In genomic region chr7:25267301-25267750, GRCm38 (mm10) we compare ENCODE assay signal across 8 mouse cellular contexts. TPM values are rescaled to one million over a fixed set of nuclear protein-coding genes. Genes with fewer than 3 reads are reported as not detected.
DNase-seq lines count a peak whose midpoint lies in the region; ATAC-seq and TF ChIP-seq lines count a peak whose summit lies in the region.

TSS of gene Cic (plus strand) at chr7:25267704.

- DNase-seq in WW6 (ENCODE audit: low read depth, low spot score): peak; percentile 96
- DNase-seq in cerebellum, postnatal 14 days: peak; percentile 99
- DNase-seq in frontal cortex, postnatal 14 days (ENCODE audit: low spot score in 2 of 2): peak; percentile 99
- DNase-seq in layer of hippocampus, postnatal 10 days (ENCODE audit: low spot score in 2 of 2): peak; percentile 98
- DNase-seq in lung, postnatal 0 days (ENCODE audit: low spot score): peak; percentile 100
- DNase-seq in retina, embryonic 14.5 days (ENCODE audit: low spot score): peak; percentile 100
- DNase-seq in thymus, postnatal 4 days: peak; percentile 96

- peak; percentile 89 for ATAC-seq in hindbrain, embryonic 12.5 days (ENCODE audit: low FRiP score)
- ATAC-seq in lung, postnatal 0 days: peak; percentile 87

- peak within 1 kb of the TSS; percentile 62 for H3K9ac ChIP-seq in hindbrain, embryonic 12.5 days
- peak within 1 kb of the TSS; percentile 81 for H3K9ac ChIP-seq in lung, postnatal 0 days (replicated peaks; ENCODE audit: low read depth)

- peaks cover 21% of the 10 kb centered on the region for H3K4me1 ChIP-seq in hindbrain, embryonic 12.5 days
- H3K4me1 ChIP-seq in lung, postnatal 0 days (ENCODE audit: insufficient read depth, low read depth, low read length): peaks cover 16% of the 10 kb centered on the region

- H3K27me3 ChIP-seq in hindbrain, embryonic 12.5 days: peaks cover 7% of the 10 kb centered on the region; the same call in 1 of the 2 replicates
- H3K27me3 ChIP-seq in lung, postnatal 0 days (replicated peaks; ENCODE audit: insufficient read depth, low read length): no peaks in the 10 kb centered on the region

- H3K4me2 ChIP-seq in hindbrain, embryonic 12.5 days (replicated peaks): peak within 1 kb of the TSS; percentile 79
- H3K4me2 ChIP-seq in lung, postnatal 0 days (replicated peaks; ENCODE audit: low read depth, low read length): peak within 1 kb of the TSS; percentile 87

- WGBS in hindbrain, embryonic 12.5 days: under 1% methylated on average over 29 of the region's 29 CpGs
- WGBS in lung, postnatal 0 days: under 1% methylated on average over 29 of the region's 29 CpGs

- peak; percentile 51; the same call in 1 of the 2 replicates for TF ChIP-seq EP300 in lung, postnatal 0 days (IDR thresholded peaks at IDR 0.05)

- no peaks in the 10 kb centered on the region for H3K9me3 ChIP-seq in hindbrain, embryonic 12.5 days (replicated peaks)
- no peaks in the 10 kb centered on the region for H3K9me3 ChIP-seq in lung, postnatal 0 days (ENCODE audit: low read length)

- TF ChIP-seq CTCF in lung, postnatal 0 days (IDR thresholded peaks at IDR 0.05): peak; percentile 16; the same call in 1 of the 2 replicates

- H3K27ac ChIP-seq in hindbrain, embryonic 12.5 days: peak within 1 kb of the TSS; percentile 89
- H3K27ac ChIP-seq in lung, postnatal 0 days (ENCODE audit: low read length): peak within 1 kb of the TSS; percentile 97

- H3K4me3 ChIP-seq in hindbrain, embryonic 12.5 days: peak within 1 kb of the TSS; percentile 65
- H3K4me3 ChIP-seq in lung, postnatal 0 days (ENCODE audit: low read depth, low read length): peak within 1 kb of the TSS; percentile 80

- H3K36me3 ChIP-seq in hindbrain, embryonic 12.5 days: peaks cover 18% of the 10 kb centered on the region
- H3K36me3 ChIP-seq in lung, postnatal 0 days (ENCODE audit: insufficient read depth, low read length): no peaks in the 10 kb centered on the region

RNA-seq across cellular contexts. Expression of gene Cic, which starts in this region (rescaled TPM):
- polyA plus RNA-seq in hindbrain, embryonic 12.5 days (2016; fragmentation: Nextera tagmentation; extraction: Ambion mirVana): 41.1 and 42.4 TPM in 2 replicates
- total RNA-seq in layer of hippocampus, postnatal 10 days (2021): 100 to 1,000 TPM; 234 to 267 TPM
- polyA plus RNA-seq in lung, postnatal 0 days (2015; fragmentation: Nextera tagmentation; extraction: Ambion mirVana): 26.5 and 31.9 TPM in 2 replicates

Comparison
In these comparisons a context has a peak if more than half of its experiments do, and no peak if none do; other contexts are left out.
1. Peak in every context shown above with its lines: DNase-seq, ATAC-seq, H3K4me3 ChIP-seq and H3K27ac ChIP-seq.